Mouse (Mus musculus): ENCODE measurements at regions not wholly inside any gene's neighbourhood (a gene's known extent, or its start where the extent isn't known, plus 50 kb on each side); places are given as distances from the start of the nearest gene placed in this dataset.

DNA sequence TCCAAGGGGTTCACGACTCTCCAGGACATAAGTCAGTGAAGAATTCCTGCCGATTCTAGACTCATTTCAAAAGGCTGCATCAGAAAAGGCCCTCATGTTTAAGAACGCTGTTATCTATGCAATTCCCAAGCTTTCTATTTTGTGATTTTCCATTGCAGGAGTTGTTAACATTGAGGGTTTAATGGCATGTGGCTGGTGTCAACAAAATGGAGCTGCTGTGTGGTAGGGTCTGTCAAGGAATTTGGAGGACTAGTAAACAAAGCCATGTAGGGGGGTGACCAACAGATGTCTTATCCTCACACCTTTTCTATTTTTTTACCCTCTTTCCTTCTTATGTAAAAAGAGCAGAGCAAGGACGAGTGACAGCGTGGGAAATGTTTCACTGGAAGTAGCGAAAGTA, 186.9 kb upstream of the Ccdc122 start:
- H3K36me3 ChIP-seq (ENCODE audit: control insufficient read depth, insufficient read depth) = no peaks in the 10 kb centered on the region
- no peak overlapping the region for H3K4me3 ChIP-seq (ENCODE audit: insufficient read depth, poor library complexity, severe bottlenecking)
- H3K79me2 ChIP-seq (ENCODE audit: control insufficient read depth, insufficient read depth) = no peaks in the 10 kb centered on the region
- no peaks in the 10 kb centered on the region for H3K27me3 ChIP-seq (ENCODE audit: control insufficient read depth, insufficient read depth, insufficient read length)
- no peak for TF ChIP-seq MYOG (IDR thresholded peaks at IDR 0.05; ENCODE audit: control insufficient read depth, extremely low read depth, insufficient read length)
- no peak for TF ChIP-seq FOSL1 (IDR thresholded peaks at IDR 0.05; ENCODE audit: insufficient read depth, low read length, poor library complexity, severe bottlenecking)
- no peak for TF ChIP-seq MYOD1 (IDR thresholded peaks at IDR 0.05; ENCODE audit: control insufficient read depth, insufficient read length, low read depth)
- no peaks in the 10 kb centered on the region for H3K79me3 ChIP-seq (ENCODE audit: low read depth)
- H3ac ChIP-seq (ENCODE audit: control insufficient read depth, insufficient read length, low read depth) = no peak overlapping the region

DNA sequence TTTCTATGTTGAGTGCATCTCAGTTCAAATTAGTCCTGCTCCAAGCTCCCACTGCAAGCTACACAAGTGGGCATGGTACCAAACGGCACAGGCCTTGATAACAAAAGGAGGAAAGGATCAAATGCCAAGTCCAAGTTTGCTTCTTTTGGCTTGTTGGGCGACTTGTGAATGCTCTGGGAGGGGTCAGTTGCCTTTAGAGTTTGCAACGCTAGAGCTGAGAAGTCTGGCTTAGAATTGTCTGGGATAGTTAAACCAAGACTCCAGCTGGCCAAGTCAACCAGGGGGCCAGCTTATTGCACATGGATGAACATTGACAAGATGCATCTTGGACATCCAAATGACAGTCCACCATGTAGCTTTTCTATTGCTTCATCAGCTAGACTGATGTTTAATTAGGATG, 187.5 kb upstream of the Ccdc122 start:
- Histone ChIP-seq H3K79me2 (ENCODE audit: control insufficient read depth, insufficient read depth) (no peaks in the 10 kb centered on the region), H3K27me3 (ENCODE audit: control insufficient read depth, insufficient read depth, insufficient read length) (no peaks in the 10 kb centered on the region), H3ac (ENCODE audit: control insufficient read depth, insufficient read length, low read depth) (no peak overlapping the region), H3K4me3 (ENCODE audit: insufficient read depth, poor library complexity, severe bottlenecking) (no peak overlapping the region), H3K79me3 (ENCODE audit: low read depth) (no peaks in the 10 kb centered on the region), H3K36me3 (ENCODE audit: control insufficient read depth, insufficient read depth) (no peaks in the 10 kb centered on the region)
- no peak for TF ChIP-seq FOSL1 (IDR thresholded peaks at IDR 0.05; ENCODE audit: insufficient read depth, low read length, poor library complexity, severe bottlenecking)
- TF ChIP-seq MAX (IDR thresholded peaks at IDR 0.05) = no peak
- TF ChIP-seq CTCF (IDR thresholded peaks at IDR 0.05; ENCODE audit: control insufficient read depth, insufficient read depth, insufficient read length) = no peak
- TF ChIP-seq MYOG (IDR thresholded peaks at IDR 0.05; ENCODE audit: control insufficient read depth, extremely low read depth, insufficient read length) = no peak
- TF ChIP-seq MYOD1 (IDR thresholded peaks at IDR 0.05; ENCODE audit: control insufficient read depth, insufficient read length, low read depth) = no peak
- no peak for TF ChIP-seq CEBPB (IDR thresholded peaks at IDR 0.05; ENCODE audit: low read depth)
- no peak for TF ChIP-seq USF1 (IDR thresholded peaks at IDR 0.05; ENCODE audit: low read depth)

- Histone ChIP-seq H3K79me2 (ENCODE audit: control insufficient read depth, insufficient read depth) (no peaks in the 10 kb centered on the region), H3K4me3 (ENCODE audit: insufficient read depth, poor library complexity, severe bottlenecking) (no peak overlapping the region), H3K79me3 (ENCODE audit: low read depth) (no peaks in the 10 kb centered on the region), H3K27me3 (ENCODE audit: control insufficient read depth, insufficient read depth, insufficient read length) (no peaks in the 10 kb centered on the region), H3K36me3 (ENCODE audit: control insufficient read depth, insufficient read depth) (no peaks in the 10 kb centered on the region), H3ac (ENCODE audit: control insufficient read depth, insufficient read length, low read depth) (no peak overlapping the region)
- no peak for TF ChIP-seq MYOD1 (IDR thresholded peaks at IDR 0.05; ENCODE audit: control insufficient read depth, insufficient read length, low read depth)
- no peak for TF ChIP-seq USF1 (IDR thresholded peaks at IDR 0.05; ENCODE audit: low read depth)
- TF ChIP-seq MAX (IDR thresholded peaks at IDR 0.05) = no peak
- no peak for TF ChIP-seq FOSL1 (IDR thresholded peaks at IDR 0.05; ENCODE audit: insufficient read depth, low read length, poor library complexity, severe bottlenecking)
- no peak for TF ChIP-seq MYOG (IDR thresholded peaks at IDR 0.05; ENCODE audit: control insufficient read depth, extremely low read depth, insufficient read length)
- no peak for TF ChIP-seq CTCF (IDR thresholded peaks at IDR 0.05; ENCODE audit: control insufficient read depth, insufficient read depth, insufficient read length)
- no peak for TF ChIP-seq CEBPB (IDR thresholded peaks at IDR 0.05; ENCODE audit: low read depth)
Measured at GRCm38 (mm10) chr14:76845706-76846105, 190.9 kb upstream of the Ccdc122 start.

- H3ac ChIP-seq (ENCODE audit: control insufficient read depth, insufficient read length, low read depth) = no peak overlapping the region
- TF ChIP-seq FOSL1 (IDR thresholded peaks at IDR 0.05; ENCODE audit: insufficient read depth, low read length, poor library complexity, severe bottlenecking) = no peak
- TF ChIP-seq MYOG (IDR thresholded peaks at IDR 0.05; ENCODE audit: control insufficient read depth, extremely low read depth, insufficient read length) = no peak
- TF ChIP-seq MAX (IDR thresholded peaks at IDR 0.05) = no peak
- no peak for TF ChIP-seq MYOD1 (IDR thresholded peaks at IDR 0.05; ENCODE audit: control insufficient read depth, insufficient read length, low read depth)
- TF ChIP-seq CEBPB (IDR thresholded peaks at IDR 0.05; ENCODE audit: low read depth) = no peak
- no peak for TF ChIP-seq USF1 (IDR thresholded peaks at IDR 0.05; ENCODE audit: low read depth)
- H3K79me3 ChIP-seq (ENCODE audit: low read depth) = no peaks in the 10 kb centered on the region
- H3K79me2 ChIP-seq (ENCODE audit: control insufficient read depth, insufficient read depth) = no peaks in the 10 kb centered on the region
- H3K4me3 ChIP-seq (ENCODE audit: insufficient read depth, poor library complexity, severe bottlenecking) = no peak overlapping the region
- no peaks in the 10 kb centered on the region for H3K27me3 ChIP-seq (ENCODE audit: control insufficient read depth, insufficient read depth, insufficient read length)
- H3K36me3 ChIP-seq (ENCODE audit: control insufficient read depth, insufficient read depth) = no peaks in the 10 kb centered on the region
Measured at GRCm38 (mm10) chr14:76844717-76845116, 191.9 kb upstream of the Ccdc122 start.

GRCm38 (mm10) chr14:76837583-76838220, 198.9 kb upstream of the Ccdc122 start:
- no peaks in the 10 kb centered on the region for H3K79me2 ChIP-seq (ENCODE audit: control insufficient read depth, insufficient read depth)
- TF ChIP-seq MYOD1 (IDR thresholded peaks at IDR 0.05; ENCODE audit: control insufficient read depth, insufficient read length, low read depth) (no peak), CEBPB (IDR thresholded peaks at IDR 0.05; ENCODE audit: low read depth) (no peak), MYOG (IDR thresholded peaks at IDR 0.05; ENCODE audit: control insufficient read depth, extremely low read depth, insufficient read length) (no peak), FOSL1 (IDR thresholded peaks at IDR 0.05; ENCODE audit: insufficient read depth, low read length, poor library complexity, severe bottlenecking) (no peak), CTCF (IDR thresholded peaks at IDR 0.05; ENCODE audit: control insufficient read depth, insufficient read depth, insufficient read length) (no peak), USF1 (IDR thresholded peaks at IDR 0.05; ENCODE audit: low read depth) (no peak), MAX (IDR thresholded peaks at IDR 0.05) (no peak)

More at GRCm38 (mm10) chr14:76837583-76838220, 198.9 kb upstream of the Ccdc122 start:
- Histone ChIP-seq H3K4me3 (ENCODE audit: insufficient read depth, poor library complexity, severe bottlenecking) (no peak overlapping the region), H3K27me3 (ENCODE audit: control insufficient read depth, insufficient read depth, insufficient read length) (no peaks in the 10 kb centered on the region), H3ac (ENCODE audit: control insufficient read depth, insufficient read length, low read depth) (no peak overlapping the region), H3K79me3 (ENCODE audit: low read depth) (no peaks in the 10 kb centered on the region), H3K36me3 (ENCODE audit: control insufficient read depth, insufficient read depth) (no peaks in the 10 kb centered on the region)

Data from C2C12 (cell line).